In genomic region chr7:6760170-6760569, GRCm38 (mm10) we compare ENCODE assay signal across 19 mouse cellular contexts. TPM values are rescaled to one million over a fixed set of nuclear protein-coding genes. Genes with fewer than 3 reads are reported as not detected.
DNase-seq lines count a peak whose midpoint lies in the region; ATAC-seq and TF ChIP-seq lines count a peak whose summit lies in the region.
"Had no signal": no experiment of that assay in that cellular context is flagged by ENCODE, and none has a peak within 500 bp of the region (broad histone marks: within the 10 kb centered on the region; RNA-seq: fewer than 3 reads in every experiment).

No protein-coding gene starts in this region.

- no peak overlapping the region for H3K9ac ChIP-seq in ES-Bruce4 (ENCODE audit: low read depth, poor library complexity, severe bottlenecking)
- no peak overlapping the region for H3K9ac ChIP-seq in limb, embryonic 12.5 days (replicated peaks)
- H3K9ac ChIP-seq in forebrain, embryonic 12.5 days = no peak overlapping the region
- H3K9ac ChIP-seq: embryonic facial prominence, embryonic 13.5 days; heart, embryonic 13.5 days; hindbrain, embryonic 15.5 days had no signal

- H3K9me3 ChIP-seq in ES-Bruce4 (replicated peaks; ENCODE audit: control insufficient read depth, insufficient read depth, low read length, poor library complexity, severe bottlenecking) = no peaks in the 10 kb centered on the region
- H3K9me3 ChIP-seq in limb, embryonic 12.5 days = peaks cover 3% of the 10 kb centered on the region; the same call in 1 of the 2 replicates
- H3K9me3 ChIP-seq in forebrain, embryonic 12.5 days = no peaks in the 10 kb centered on the region
- H3K9me3 ChIP-seq: embryonic facial prominence, embryonic 13.5 days; heart, embryonic 13.5 days; hindbrain, embryonic 15.5 days had no signal

- TF ChIP-seq EP300 in ES-Bruce4 (IDR thresholded peaks at IDR 0.05; ENCODE audit: insufficient read depth, low read depth, low read length) = peak; percentile 99

- TF ChIP-seq CTCF in ES-Bruce4 (IDR thresholded peaks at IDR 0.05; ENCODE audit: low read depth, low read length) = no peak

- DNase-seq in ES-CJ7 (ENCODE audit: low read depth, low spot score) (peak; percentile 82), ZHBTc4 (ENCODE audit: low read depth, low spot score) (peak; percentile 81)
- no peak for DNase-seq in cerebellum, adult 11-12 months
- DNase-seq: adrenal gland, postnatal 14 days; cerebellum, adult 18-20 months; cerebellum, adult 9-11 months; cerebellum, postnatal 36 days; gastrocnemius, postnatal 10 days; heart, adult 2 months; heart, postnatal 36 days had no signal

- TF ChIP-seq POLR2A in ES-Bruce4 (IDR thresholded peaks at IDR 0.05; ENCODE audit: insufficient read depth, low read length) = no peak

- WGBS in limb, embryonic 12.5 days = 14% methylated on average over 6 of the region's 6 CpGs
- WGBS in forebrain, embryonic 12.5 days = 15% methylated on average over 6 of the region's 6 CpGs

- ATAC-seq in limb, embryonic 12.5 days (ENCODE audit: insufficient number of reproducible peaks, insufficient read depth, low FRiP score, low TSS enrichment, low read depth) = no peak
- no peak for ATAC-seq in forebrain, embryonic 12.5 days (ENCODE audit: low FRiP score)
- ATAC-seq: forebrain, embryonic 14.5 days; intestine, postnatal 0 days had no signal

- H3K4me3 ChIP-seq in ES-Bruce4 (ENCODE audit: low read depth, low read length) = no peak overlapping the region
- H3K4me3 ChIP-seq in limb, embryonic 12.5 days (replicated peaks) = no peak overlapping the region
- H3K4me3 ChIP-seq in forebrain, embryonic 12.5 days (replicated peaks) = no peak overlapping the region
- H3K4me3 ChIP-seq: embryonic facial prominence, embryonic 13.5 days; heart, adult 2 months; heart, embryonic 13.5 days; hindbrain, embryonic 15.5 days had no signal

- H3K4me2 ChIP-seq in limb, embryonic 12.5 days = no peak overlapping the region
- no peak overlapping the region for H3K4me2 ChIP-seq in forebrain, embryonic 12.5 days
- H3K4me2 ChIP-seq: embryonic facial prominence, embryonic 13.5 days; heart, embryonic 13.5 days; hindbrain, embryonic 15.5 days had no signal

- H3K36me3 ChIP-seq in ES-Bruce4 (ENCODE audit: control insufficient read depth, insufficient read depth, low read length, poor library complexity, severe bottlenecking) = no peaks in the 10 kb centered on the region
- no peaks in the 10 kb centered on the region for H3K36me3 ChIP-seq in limb, embryonic 12.5 days
- H3K36me3 ChIP-seq in forebrain, embryonic 12.5 days (replicated peaks) = no peaks in the 10 kb centered on the region
- H3K36me3 ChIP-seq: embryonic facial prominence, embryonic 13.5 days; heart, embryonic 13.5 days; hindbrain, embryonic 15.5 days had no signal

- H3K27me3 ChIP-seq in ES-Bruce4 (ENCODE audit: control insufficient read depth, insufficient read depth, low read length, poor library complexity, severe bottlenecking) = no peaks in the 10 kb centered on the region
- no peaks in the 10 kb centered on the region for H3K27me3 ChIP-seq in limb, embryonic 12.5 days
- no peaks in the 10 kb centered on the region for H3K27me3 ChIP-seq in forebrain, embryonic 12.5 days
- H3K27me3 ChIP-seq: embryonic facial prominence, embryonic 13.5 days; heart, embryonic 13.5 days; hindbrain, embryonic 15.5 days; Patski had no signal

- H3K27ac ChIP-seq in ES-Bruce4 (ENCODE audit: insufficient read depth, low read length) = peak overlapping the region; percentile 92
- 0 out of 2 replicates have a peak overlapping the region, but pooled peaks have one; percentile 1 for H3K27ac ChIP-seq in limb, embryonic 12.5 days
- no peak overlapping the region for H3K27ac ChIP-seq in forebrain, embryonic 12.5 days
- H3K27ac ChIP-seq: embryonic facial prominence, embryonic 13.5 days; heart, adult 2 months; heart, embryonic 13.5 days; hindbrain, embryonic 15.5 days had no signal

- peaks cover 6% of the 10 kb centered on the region for H3K4me1 ChIP-seq in ES-Bruce4 (ENCODE audit: control insufficient read depth, insufficient read depth, low read length)
- H3K4me1 ChIP-seq in limb, embryonic 12.5 days (replicated peaks) = peaks cover 13% of the 10 kb centered on the region
- 0 out of 2 replicates have a peak, but pooled peaks cover 5% of the 10 kb centered on the region for H3K4me1 ChIP-seq in forebrain, embryonic 12.5 days

RNA-seq across cellular contexts. Expression of gene Usp29, which starts 29.8 kb away (rescaled TPM):
- 12.8 and 14.2 TPM in 2 replicates for polyA plus RNA-seq in ES-Bruce4 (2011; ENCODE audit: insufficient read depth, insufficient read length, low read depth, missing spikeins)
- 15.4 and 15.8 TPM in 2 replicates for polyA plus RNA-seq in limb, embryonic 12.5 days (2016; fragmentation: Nextera tagmentation; extraction: Ambion mirVana)
- polyA plus RNA-seq in forebrain, embryonic 12.5 days (2016; fragmentation: Nextera tagmentation; extraction: Ambion mirVana) = 19.5 and 21.0 TPM in 2 replicates

RNA-seq across cellular contexts. Expression of gene Peg3, which starts 29.9 kb away (rescaled TPM):
- polyA plus RNA-seq in ES-Bruce4 (2011; ENCODE audit: insufficient read depth, insufficient read length, low read depth, missing spikeins) = 216 and 228 TPM in 2 replicates
- polyA plus RNA-seq in limb, embryonic 12.5 days (2016; fragmentation: Nextera tagmentation; extraction: Ambion mirVana) = 217 and 263 TPM in 2 replicates
- polyA plus RNA-seq in forebrain, embryonic 12.5 days (2016; fragmentation: Nextera tagmentation; extraction: Ambion mirVana) = 119 and 132 TPM in 2 replicates
